Mouse (Mus musculus) MEL (cell line): ENCODE data around the gene Efcab5.
A peak's percentile ranks its signal among the peaks of the same experiment; 100 is the strongest.

Source experiments
- CTCF ChIP-seq, 3 experiments: IDR thresholded peaks in 2 of 3; conservative IDR thresholded peaks in 1 of 3; 2 replicates each; pipeline ENCODE4 v1.5.1; 2011 to 2012; ENCODE audit warnings: low read length in 3 of 3, low read depth in 2 of 3, mild to moderate bottlenecking in 2 of 3, improper control_type of control experiment in 1 of 3, inconsistent platforms in 1 of 3, mixed read lengths in 1 of 3, moderate library complexity in 1 of 3; ENCODE audit not compliant: control insufficient read depth in 1 of 3, insufficient read depth in 1 of 3, poor library complexity in 1 of 3, severe bottlenecking in 1 of 3
- EP300 ChIP-seq, 2 experiments: IDR thresholded peaks; 2 replicates each; pipeline ENCODE4 v1.6.1; 2011; ENCODE audit warnings: improper control_type of control experiment in 2 of 2, low read length in 2 of 2, low read depth in 1 of 2, mild to moderate bottlenecking in 1 of 2
- POLR2A ChIP-seq, 2 experiments: IDR thresholded peaks; 2 replicates each; pipeline ENCODE4 v1.6.1; 2011 to 2012; ENCODE audit warnings: low read length in 2 of 2, mild to moderate bottlenecking in 2 of 2, control low read depth in 1 of 2, improper control_type of control experiment in 1 of 2, low read depth in 1 of 2, moderate library complexity in 1 of 2; ENCODE audit not compliant: control insufficient read depth in 1 of 2, insufficient read depth in 1 of 2, poor library complexity in 1 of 2
- POLR2AphosphoS2 ChIP-seq: IDR thresholded peaks from 2 replicates; pipeline ENCODE4 v1.6.1; 2011; ENCODE audit warnings: low read length, improper control_type of control experiment
- ZNF384 ChIP-seq: IDR thresholded peaks from 2 replicates; pipeline ENCODE4 v1.6.1; 2012; ENCODE audit warnings: low read depth, mild to moderate bottlenecking, inconsistent platforms, low read length, improper control_type of control experiment

GRCm38 (mm10) chr11:77193941-77194553 is 5.3 kb upstream of the Efcab5 start:
- TF ChIP-seq CTCF (IDR thresholded peaks at IDR 0.05 in 2 of 3, conservative IDR thresholded peaks at IDR 0.05 in 1 of 3; ENCODE audit: control insufficient read depth in 1 of 3, insufficient read depth in 1 of 3, low read depth in 2 of 3, low read length in 3 of 3, poor library complexity in 1 of 3, severe bottlenecking in 1 of 3) (no peak), EP300 (IDR thresholded peaks at IDR 0.05; ENCODE audit: low read depth in 1 of 2, low read length in 2 of 2) (no peak), POLR2A (IDR thresholded peaks at IDR 0.05; ENCODE audit: control insufficient read depth in 1 of 2, insufficient read depth in 1 of 2, low read depth in 1 of 2, low read length in 2 of 2, poor library complexity in 1 of 2) (no peak), ZNF384 (peak; percentile 86), POLR2AphosphoS2 (no peak)
